Mouse (Mus musculus) kidney, adult 18-20 months (tissue): ENCODE measurements at regions not wholly inside any gene's neighbourhood (a gene's known extent, or its start where the extent isn't known, plus 50 kb on each side); places are given as distances from the start of the nearest gene placed in this dataset.
"Not testable (repeated sequence)": the region's sequence is repeated elsewhere in the genome, so short reads cannot be mapped to it uniquely, and the experiment has no call there.

Experiments used
- DNase-seq: peaks from one replicate; pipeline ENCODE4 v3.0.0; 2021

GRCm38 (mm10) chr3:21760516-21761218 is 315.8 kb upstream of the Tbl1xr1 start:
- no peak for DNase-seq

GRCm38 (mm10) chr3:21761219-21761600 is 315.2 kb upstream of the Tbl1xr1 start:
- no peak for DNase-seq

GRCm38 (mm10) chr3:21761909-21762308 is 314.5 kb upstream of the Tbl1xr1 start:
- DNase-seq, result peak; percentile 20

GRCm38 (mm10) chr3:21768081-21768480 is 308.4 kb upstream of the Tbl1xr1 start:
- no peak for DNase-seq

- no peak for DNase-seq
Measured at GRCm38 (mm10) chr3:21769920-21770547, 306.4 kb upstream of the Tbl1xr1 start.

- DNase-seq, result no peak
Measured at GRCm38 (mm10) chr3:21771752-21772298, 304.6 kb upstream of the Tbl1xr1 start.

GRCm38 (mm10) chr3:21774172-21774842 is 302.1 kb upstream of the Tbl1xr1 start:
- no peak for DNase-seq

GRCm38 (mm10) chr3:21778789-21779188 is 297.7 kb upstream of the Tbl1xr1 start:
- no peak for DNase-seq

GRCm38 (mm10) chr3:21791983-21792631 is 284.3 kb upstream of the Tbl1xr1 start:
- DNase-seq, result no peak

- no peak for DNase-seq
Measured at GRCm38 (mm10) chr3:21798139-21798538, 278.3 kb upstream of the Tbl1xr1 start.

GRCm38 (mm10) chr3:21803886-21804285 is 272.6 kb upstream of the Tbl1xr1 start:
- DNase-seq, result not testable (repeated sequence)

GRCm38 (mm10) chr3:21806494-21807157 is 269.8 kb upstream of the Tbl1xr1 start:
- no peak for DNase-seq

GRCm38 (mm10) chr3:21808539-21808938 is 267.9 kb upstream of the Tbl1xr1 start:
- DNase-seq, result no peak

- no peak for DNase-seq
Measured at GRCm38 (mm10) chr3:21809769-21810470, 266.5 kb upstream of the Tbl1xr1 start.

GRCm38 (mm10) chr3:21813401-21813800 is 263.1 kb upstream of the Tbl1xr1 start:
- DNase-seq, result no peak

GRCm38 (mm10) chr3:21816968-21817858 is 259.2 kb upstream of the Tbl1xr1 start:
- no peak for DNase-seq

- no peak for DNase-seq
Measured at GRCm38 (mm10) chr3:21819030-21819429, 257.4 kb upstream of the Tbl1xr1 start.

GRCm38 (mm10) chr3:21820051-21820598 is 256.3 kb upstream of the Tbl1xr1 start:
- no peak for DNase-seq

- DNase-seq, result no peak
Measured at GRCm38 (mm10) chr3:21822675-21823074, 253.8 kb upstream of the Tbl1xr1 start.

- no peak for DNase-seq
Measured at GRCm38 (mm10) chr3:21823331-21823730, 253.1 kb upstream of the Tbl1xr1 start.
